Mouse (Mus musculus) E14TG2a.4 (cell line): ENCODE results near the gene Dpp9.

Experiments used
- H3K27me3 ChIP-seq: 2 replicates; pipeline ENCODE4 v1.6.1; 2014; ENCODE audit warnings: low read length, control low read depth; ENCODE audit not compliant: insufficient read depth
- H3K36me3 ChIP-seq: 2 replicates; pipeline ENCODE4 v1.6.1; 2014; ENCODE audit warnings: low read length, control low read depth; ENCODE audit not compliant: insufficient read depth
- H3K4me1 ChIP-seq: replicated peaks from 2 replicates; pipeline ENCODE4 v1.6.1; 2014; ENCODE audit warnings: low read depth, low read length, control low read depth
- H3K4me3 ChIP-seq: replicated peaks from 2 replicates; pipeline ENCODE4 v1.5.1; 2014; ENCODE audit warnings: mild to moderate bottlenecking, low read length
- H3K9me3 ChIP-seq: 2 replicates; pipeline ENCODE4 v1.6.1; 2014; ENCODE audit warnings: low read length, control low read depth
- CTCF ChIP-seq: conservative IDR thresholded peaks from 2 replicates; pipeline ENCODE4 v1.5.1; 2014; ENCODE audit warnings: low read length
- NANOG ChIP-seq: IDR thresholded peaks from 2 replicates; pipeline ENCODE4 v1.6.1; 2014; ENCODE audit warnings: borderline replicate concordance, low read length, mixed read lengths
- POU5F1 ChIP-seq: IDR thresholded peaks from 2 replicates; pipeline ENCODE4 v1.6.1; 2014; ENCODE audit warnings: low read length, borderline replicate concordance

The Dpp9 gene

GRCm38 (mm10) chr17:56257181-56257894, 38.6 kb upstream of the Dpp9 start:
- H3K36me3 ChIP-seq: peaks cover 49% of the 10 kb centered on the region
- H3K9me3 ChIP-seq: no peaks in the 10 kb centered on the region
- TF ChIP-seq NANOG (no peak), POU5F1 (no peak), CTCF (no peak)
- peaks cover 61% of the 10 kb centered on the region for H3K4me1 ChIP-seq
- H3K4me3 ChIP-seq: peak overlapping the region; percentile 92
- no peaks in the 10 kb centered on the region for H3K27me3 ChIP-seq

- Histone ChIP-seq H3K4me1 (peaks cover 54% of the 10 kb centered on the region), H3K27me3 (no peaks in the 10 kb centered on the region), H3K4me3 (peak within 1 kb of the TSS; percentile 92), H3K9me3 (no peaks in the 10 kb centered on the region), H3K36me3 (peaks cover 39% of the 10 kb centered on the region)
- TF ChIP-seq CTCF (no peak), POU5F1 (no peak), NANOG (no peak)
These were observed 37.7 kb upstream of the Dpp9 start, which contains the start of gene Fem1a for GRCm38 (mm10) chr17:56256239-56256881. Gene Fem1a (plus strand): TSS chr17:56256810.

- Histone ChIP-seq H3K9me3 (no peaks in the 10 kb centered on the region), H3K4me1 (peaks cover 53% of the 10 kb centered on the region), H3K36me3 (peaks cover 34% of the 10 kb centered on the region), H3K4me3 (peak overlapping the region; percentile 92), H3K27me3 (no peaks in the 10 kb centered on the region)
- TF ChIP-seq NANOG (no peak), POU5F1 (no peak), CTCF (peak; percentile 76)
These were observed 37.1 kb upstream of the Dpp9 start for GRCm38 (mm10) chr17:56255863-56256238.

- Histone ChIP-seq H3K9me3 (no peaks in the 10 kb centered on the region), H3K4me1 (peaks cover 53% of the 10 kb centered on the region), H3K27me3 (no peaks in the 10 kb centered on the region), H3K4me3 (peak overlapping the region; percentile 92), H3K36me3 (peaks cover 30% of the 10 kb centered on the region)
- no peak for TF ChIP-seq CTCF
- TF ChIP-seq NANOG: no peak
- no peak for TF ChIP-seq POU5F1
These were observed 36.7 kb upstream of the Dpp9 start for GRCm38 (mm10) chr17:56255429-56255828.

GRCm38 (mm10) chr17:56254695-56255094, 36.0 kb upstream of the Dpp9 start:
- no peaks in the 10 kb centered on the region for H3K27me3 ChIP-seq
- H3K36me3 ChIP-seq: peaks cover 23% of the 10 kb centered on the region
- H3K9me3 ChIP-seq: no peaks in the 10 kb centered on the region
- no peak overlapping the region for H3K4me3 ChIP-seq
- TF ChIP-seq POU5F1 (no peak), NANOG (no peak), CTCF (no peak)
- H3K4me1 ChIP-seq: peaks cover 51% of the 10 kb centered on the region

GRCm38 (mm10) chr17:56251136-56251829, 32.6 kb upstream of the Dpp9 start:
- TF ChIP-seq NANOG (no peak), POU5F1 (no peak), CTCF (peak; percentile 91)

GRCm38 (mm10) chr17:56245608-56246007, 26.9 kb upstream of the Dpp9 start:
- Histone ChIP-seq H3K36me3 (no peaks in the 10 kb centered on the region), H3K27me3 (peaks cover 27% of the 10 kb centered on the region), H3K4me3 (no peak overlapping the region), H3K4me1 (peaks cover 27% of the 10 kb centered on the region), H3K9me3 (no peaks in the 10 kb centered on the region)
- TF ChIP-seq CTCF: no peak
- no peak for TF ChIP-seq NANOG

More at GRCm38 (mm10) chr17:56251136-56251829, 32.6 kb upstream of the Dpp9 start:
- H3K27me3 ChIP-seq: peaks cover 11% of the 10 kb centered on the region
- H3K4me1 ChIP-seq: peaks cover 33% of the 10 kb centered on the region
- no peaks in the 10 kb centered on the region for H3K9me3 ChIP-seq
- H3K36me3 ChIP-seq: no peaks in the 10 kb centered on the region
- peak overlapping the region; percentile 53; the same call in 1 of the 2 replicates for H3K4me3 ChIP-seq
